Mouse (Mus musculus) testis, adult 2 months (tissue): ENCODE measurements around the gene Mroh3. TPM values are rescaled to one million over a fixed set of nuclear protein-coding genes. Genes with fewer than 3 reads are reported as not detected.

Experiments
- H3K27ac ChIP-seq: fragments of 200-500 bp; 2 replicates; pipeline ENCODE4 v1.5.1; 2012; ENCODE audit warnings: low read depth, low read length; ENCODE audit not compliant: control insufficient read depth, insufficient read depth
- H3K27me3 ChIP-seq: fragments of 200-500 bp; 2 replicates; pipeline ENCODE4 v1.6.1; 2012; ENCODE audit warnings: mild to moderate bottlenecking, low read length, moderate library complexity; ENCODE audit not compliant: control insufficient read depth, insufficient read depth
- H3K36me3 ChIP-seq: fragments of 200-500 bp; 2 replicates; pipeline ENCODE4 v1.6.1; 2012; ENCODE audit warnings: mild to moderate bottlenecking, low read length; ENCODE audit not compliant: control insufficient read depth, insufficient read depth
- H3K4me1 ChIP-seq: fragments of 200-500 bp; 2 replicates; pipeline ENCODE4 v1.6.1; 2012; ENCODE audit warnings: low read length; ENCODE audit not compliant: control insufficient read depth, insufficient read depth
- H3K4me3 ChIP-seq: fragments of 200-500 bp; 2 replicates; pipeline ENCODE4 v1.5.1; 2012; ENCODE audit warnings: low read depth, mild to moderate bottlenecking, low read length, moderate library complexity, mixed read lengths; ENCODE audit not compliant: control insufficient read depth
- CTCF ChIP-seq: fragments of 200-500 bp; IDR thresholded peaks from 2 replicates; pipeline ENCODE4 v1.5.1; 2012; ENCODE audit warnings: low read depth, mild to moderate bottlenecking, inconsistent platforms, low read length, moderate library complexity; ENCODE audit not compliant: control insufficient read depth, insufficient read depth, insufficient replicate concordance
- POLR2A ChIP-seq: fragments of 200-500 bp; IDR thresholded peaks from 2 replicates; pipeline ENCODE4 v1.6.1; 2012; ENCODE audit warnings: low read depth, mild to moderate bottlenecking, inconsistent platforms, low read length, moderate library complexity; ENCODE audit not compliant: control insufficient read depth
- polyA plus RNA-seq: library from polyadenylated mRNA; depleted of rRNA; stranded (reverse); fragments of >200 nt; gene quantifications from 2 replicates; pipeline ENCODE4 v1.2.3, GENCODE M21; 2012

Gene Mroh3
- polyA plus RNA-seq, 1 experiment: 11.9 TPM

- no peaks in the 10 kb centered on the region for H3K36me3 ChIP-seq
- peak overlapping the region; percentile 83 for H3K27ac ChIP-seq
- peak overlapping the region; percentile 92 for H3K4me3 ChIP-seq
- TF ChIP-seq POLR2A (peak; percentile 78), CTCF (no peak)
- peaks cover 13% of the 10 kb centered on the region for H3K4me1 ChIP-seq
- no peaks in the 10 kb centered on the region for H3K27me3 ChIP-seq
Observed at GRCm38 (mm10) chr1:136139990-136140640, 72.5 kb downstream of the Mroh3 start.

DNA sequence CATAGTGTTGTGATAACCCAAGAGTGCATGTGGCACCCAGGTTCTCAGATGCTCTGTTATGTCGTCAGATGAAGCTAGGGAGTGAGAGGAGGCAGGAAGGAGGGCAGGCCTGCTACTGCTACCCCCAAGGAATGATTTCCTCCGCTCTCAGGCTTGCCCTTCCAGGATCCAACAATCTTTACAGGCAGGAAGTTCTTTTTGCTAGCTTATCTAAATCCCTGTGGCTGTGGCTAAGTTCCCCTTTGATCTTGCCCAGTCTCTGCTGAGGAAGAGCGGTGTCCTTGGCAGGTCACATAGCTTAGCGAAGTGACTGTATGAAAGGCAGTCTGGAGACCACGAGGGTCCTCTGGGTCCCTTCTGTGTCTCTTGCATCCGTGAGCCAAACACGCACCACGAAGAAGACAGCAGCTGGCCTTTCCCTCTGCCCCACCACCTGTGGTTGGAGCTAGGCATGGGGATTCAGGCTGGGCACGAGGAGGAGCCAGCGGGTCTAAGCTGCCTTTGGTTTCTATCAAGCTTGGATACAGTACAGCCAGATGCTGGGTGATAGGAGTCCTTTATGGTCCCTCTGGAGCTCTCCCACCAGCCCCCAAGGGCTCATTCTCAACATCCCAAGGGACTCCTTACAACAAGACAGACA, 74.3 kb downstream of the Mroh3 start:
- no peaks in the 10 kb centered on the region for H3K36me3 ChIP-seq
- peaks cover 13% of the 10 kb centered on the region for H3K4me1 ChIP-seq
- H3K27me3 ChIP-seq: no peaks in the 10 kb centered on the region
- H3K27ac ChIP-seq: 0 out of 2 replicates have a peak overlapping the region, but pooled peaks have one; percentile 20
- no peak for TF ChIP-seq POLR2A
- TF ChIP-seq CTCF: no peak
- peak overlapping the region; percentile 35 for H3K4me3 ChIP-seq

- no peak for TF ChIP-seq POLR2A
- TF ChIP-seq CTCF: no peak
- Histone ChIP-seq H3K4me3 (no peak overlapping the region), H3K27ac (no peak overlapping the region), H3K36me3 (no peaks in the 10 kb centered on the region), H3K4me1 (peaks cover 18% of the 10 kb centered on the region), H3K27me3 (no peaks in the 10 kb centered on the region)
Observed at GRCm38 (mm10) chr1:136137575-136137974, 75.1 kb downstream of the Mroh3 start.

DNA sequence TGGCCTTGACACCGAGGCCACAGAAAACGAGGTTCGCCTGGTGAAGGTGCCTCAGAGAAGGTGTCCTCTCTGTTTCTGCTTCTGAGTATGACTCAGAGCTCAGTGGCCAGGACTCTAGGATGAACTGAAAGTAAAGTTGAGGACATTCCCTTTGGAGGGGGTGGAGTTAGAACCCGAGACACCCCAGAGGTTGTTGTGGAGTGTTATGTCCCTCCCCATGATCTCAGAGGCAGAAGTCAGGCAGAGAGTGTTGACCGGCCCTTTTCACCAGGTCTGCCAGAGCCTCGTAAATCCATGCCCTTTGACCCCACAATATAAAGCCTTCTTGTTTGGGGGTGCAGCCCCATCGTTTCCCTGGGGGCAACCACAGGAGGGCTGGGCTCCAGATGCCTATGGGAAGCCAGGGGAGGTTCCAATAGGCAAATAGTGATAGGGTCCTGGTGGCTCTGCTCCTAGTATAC, 75.5 kb downstream of the Mroh3 start:
- no peak overlapping the region for H3K4me3 ChIP-seq
- peaks cover 21% of the 10 kb centered on the region for H3K4me1 ChIP-seq
- TF ChIP-seq CTCF (no peak), POLR2A (no peak)
- no peaks in the 10 kb centered on the region for H3K36me3 ChIP-seq
- H3K27me3 ChIP-seq: no peaks in the 10 kb centered on the region
- H3K27ac ChIP-seq: no peak overlapping the region

- no peak for TF ChIP-seq CTCF
- TF ChIP-seq POLR2A: no peak
- Histone ChIP-seq H3K27ac (no peak overlapping the region), H3K4me3 (no peak overlapping the region), H3K4me1 (peaks cover 27% of the 10 kb centered on the region), H3K36me3 (no peaks in the 10 kb centered on the region), H3K27me3 (no peaks in the 10 kb centered on the region)
Observed at GRCm38 (mm10) chr1:136136547-136136946, 76.1 kb downstream of the Mroh3 start.

GRCm38 (mm10) chr1:136135777-136136444, 76.7 kb downstream of the Mroh3 start:
- no peak overlapping the region for H3K4me3 ChIP-seq
- TF ChIP-seq POLR2A: no peak
- H3K36me3 ChIP-seq: no peaks in the 10 kb centered on the region
- H3K27ac ChIP-seq: no peak overlapping the region
- no peaks in the 10 kb centered on the region for H3K27me3 ChIP-seq
- H3K4me1 ChIP-seq: peaks cover 31% of the 10 kb centered on the region

GRCm38 (mm10) chr1:136135046-136135445, 77.6 kb downstream of the Mroh3 start:
- no peak for TF ChIP-seq CTCF
- TF ChIP-seq POLR2A: no peak
- no peaks in the 10 kb centered on the region for H3K36me3 ChIP-seq
- H3K4me3 ChIP-seq: no peak overlapping the region
- H3K27ac ChIP-seq: no peak overlapping the region
- H3K4me1 ChIP-seq: peaks cover 28% of the 10 kb centered on the region
- H3K27me3 ChIP-seq: no peaks in the 10 kb centered on the region
